Mouse (Mus musculus): ENCODE measurements around the gene Wdr54. TPM values are rescaled to one million over a fixed set of nuclear protein-coding genes. Genes with fewer than 3 reads are reported as not detected.

The Wdr54 gene
- polyA plus RNA-seq, 1 experiment: 34.1 TPM

Other genes with a start within 250 kb of the Wdr54 start
- gene Sema4f, start 216.6 kb downstream of the Wdr54 start, polyA plus RNA-seq (2012; rRNA removed): 33.5 and 33.7 TPM in 2 replicates
- gene M1ap, start 209.5 kb downstream of the Wdr54 start, polyA plus RNA-seq (2012; rRNA removed): 0.06 and 0.17 TPM in 2 replicates
- 1.2 and 1.9 TPM in 2 replicates for gene Dok1, start 122.9 kb downstream of the Wdr54 start, polyA plus RNA-seq (2012; rRNA removed)
- 4.9 and 6.6 TPM in 2 replicates for gene Loxl3, start 122.2 kb downstream of the Wdr54 start, polyA plus RNA-seq (2012; rRNA removed)
- gene Aup1, start 101.9 kb downstream of the Wdr54 start, polyA plus RNA-seq (2012; rRNA removed): 224 and 239 TPM in 2 replicates
- gene Htra2, start 101.1 kb downstream of the Wdr54 start, polyA plus RNA-seq (2012; rRNA removed): 58.8 and 66.9 TPM in 2 replicates
- gene Dqx1, start 98.6 kb downstream of the Wdr54 start, polyA plus RNA-seq (2012; rRNA removed): 0.52 and 0.68 TPM in 2 replicates
- gene Tlx2, start 86.1 kb downstream of the Wdr54 start, polyA plus RNA-seq (2012; rRNA removed): not detected in 2 replicates
- gene Pcgf1, start 78.5 kb downstream of the Wdr54 start, polyA plus RNA-seq (2012; rRNA removed): 40.2 and 41.9 TPM in 2 replicates
- gene Lbx2, start 70.0 kb downstream of the Wdr54 start, polyA plus RNA-seq (2012; rRNA removed): 0.40 and 0.42 TPM in 2 replicates
- gene Ccdc142, start 54.8 kb downstream of the Wdr54 start, polyA plus RNA-seq (2012; rRNA removed): 8.1 and 9.7 TPM in 2 replicates
- 7.8 and 9.7 TPM in 2 replicates for gene Gm42688, start 54.8 kb downstream of the Wdr54 start, polyA plus RNA-seq (2012; rRNA removed)
- gene Mrpl53, start 47.4 kb downstream of the Wdr54 start, polyA plus RNA-seq (2012; rRNA removed): 95.3 and 98.0 TPM in 2 replicates
- gene Mogs, start 40.9 kb downstream of the Wdr54 start, polyA plus RNA-seq (2012; rRNA removed): 31.4 and 32.6 TPM in 2 replicates
- gene Wbp1, start 34.8 kb downstream of the Wdr54 start, polyA plus RNA-seq (2012; rRNA removed): 74.4 and 78.5 TPM in 2 replicates
- 23.2 and 25.5 TPM in 2 replicates for gene Ino80b, start 31.0 kb downstream of the Wdr54 start, polyA plus RNA-seq (2012; rRNA removed)
- 163 and 169 TPM in 2 replicates for gene Rtkn, start 20.9 kb downstream of the Wdr54 start, polyA plus RNA-seq (2012; rRNA removed)
- gene 1700003E16Rik, start within 50 bp of the Wdr54 start, polyA plus RNA-seq (2012; rRNA removed): 29.7 and 31.4 TPM in 2 replicates
- 332 and 350 TPM in 2 replicates for gene Dctn1, start 9.5 kb upstream of the Wdr54 start, polyA plus RNA-seq (2012; rRNA removed)
- gene Slc4a5, start 63.4 kb upstream of the Wdr54 start, polyA plus RNA-seq (2012; rRNA removed): 0.06 and 0.35 TPM in 2 replicates
- 6.4 and 7.6 TPM in 2 replicates for gene Mthfd2, start 169.5 kb upstream of the Wdr54 start, polyA plus RNA-seq (2012; rRNA removed)
- gene Mob1a, start 169.6 kb upstream of the Wdr54 start, polyA plus RNA-seq (2012; rRNA removed): 16.2 and 18.6 TPM in 2 replicates
- 60.8 and 62.6 TPM in 2 replicates for gene Bola3, start 192.8 kb upstream of the Wdr54 start, polyA plus RNA-seq (2012; rRNA removed)